15 mouse cellular contexts compared by ENCODE assay signal in the genomic region with DNA sequence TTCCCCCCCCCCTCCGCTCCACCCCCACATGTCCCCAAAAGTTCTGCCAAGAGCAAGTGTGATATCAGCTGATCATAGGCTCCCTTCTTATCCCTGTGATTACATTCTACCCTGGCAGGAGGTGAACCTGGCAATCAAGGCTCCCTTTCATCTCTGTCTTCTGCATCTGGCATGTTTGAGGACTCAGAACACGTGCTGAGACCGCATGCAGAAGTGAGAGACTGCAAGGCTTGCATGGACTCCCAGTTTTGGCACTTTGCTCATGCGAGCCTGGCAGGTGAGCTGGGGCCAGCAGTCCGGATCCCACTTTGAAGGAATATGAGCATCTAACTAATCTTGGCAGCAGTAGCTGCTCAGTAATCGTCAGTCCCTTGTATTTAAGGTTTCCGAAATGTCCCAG. TPM values are rescaled to one million over a fixed set of nuclear protein-coding genes. Genes with fewer than 3 reads are reported as not detected.
A peak's percentile ranks its signal among the peaks of the same experiment; 100 is the strongest.
DNase-seq lines count a peak whose midpoint lies in the region; ATAC-seq lines count a peak whose summit lies in the region.
"Had no signal": no experiment of that assay in that cellular context is flagged by ENCODE, and none has a peak within 500 bp of the region (broad histone marks: within the 10 kb centered on the region; RNA-seq: fewer than 3 reads in every experiment).

No protein-coding gene starts in this region.

- peaks cover 52% of the 10 kb centered on the region for H3K4me1 ChIP-seq in hindbrain, embryonic 13.5 days (replicated peaks)
- H3K4me1 ChIP-seq: limb, embryonic 15.5 days had no signal

- H3K4me2 ChIP-seq in hindbrain, embryonic 13.5 days: no peak overlapping the region
- H3K4me2 ChIP-seq: limb, embryonic 15.5 days had no signal

- no peak overlapping the region for H3K9ac ChIP-seq in hindbrain, embryonic 13.5 days
- H3K9ac ChIP-seq: limb, embryonic 15.5 days had no signal

- H3K27ac ChIP-seq in hindbrain, embryonic 13.5 days: 0 out of 2 replicates have a peak overlapping the region, but pooled peaks have one; percentile 44
- H3K27ac ChIP-seq: limb, embryonic 15.5 days had no signal

- DNase-seq in cerebellum, postnatal 36 days: no peak
- peak; percentile 42 for DNase-seq in left cerebral cortex, postnatal 4 days
- no peak for DNase-seq in left cerebral cortex, adult 18-20 months (ENCODE audit: low spot score in 2 of 2)
- peak; percentile 19 to 25 for DNase-seq in cerebellum, postnatal 25 days
- no peak for DNase-seq in heart, adult 18-20 months
- no peak for DNase-seq in heart, postnatal 36 days
- DNase-seq: adrenal gland, adult 8-10 months; lung, adult 18-20 months; lung, postnatal 36 days; midbrain, embryonic 14.5 days; retina, postnatal 1 day had no signal

- H3K4me3 ChIP-seq in hindbrain, embryonic 13.5 days: no peak overlapping the region
- H3K4me3 ChIP-seq: limb, embryonic 15.5 days had no signal

- WGBS in hindbrain, embryonic 13.5 days: 72% methylated on average over 7 of the region's 7 CpGs

- no peaks in the 10 kb centered on the region for H3K9me3 ChIP-seq in hindbrain, embryonic 13.5 days
- H3K9me3 ChIP-seq: limb, embryonic 15.5 days had no signal

- no peaks in the 10 kb centered on the region for H3K36me3 ChIP-seq in hindbrain, embryonic 13.5 days
- H3K36me3 ChIP-seq: limb, embryonic 15.5 days had no signal

- intact Hi-C loops in left cerebral cortex, postnatal 4 days (cut with DNase I): no loop called here
- intact Hi-C loops in heart, postnatal 36 days (cut with DNase I): no loop called here

- 0 out of 2 replicates have a peak, but pooled peaks have one; percentile 13 for ATAC-seq in cerebellum, adult (ENCODE audit: insufficient number of reproducible peaks, low FRiP score, low TSS enrichment)
- no peak for ATAC-seq in hindbrain, embryonic 13.5 days (ENCODE audit: low FRiP score)
- ATAC-seq: intestine, embryonic 16.5 days had no signal

- no peaks in the 10 kb centered on the region for H3K27me3 ChIP-seq in hindbrain, embryonic 13.5 days
- H3K27me3 ChIP-seq: limb, embryonic 15.5 days had no signal

RNA-seq across cellular contexts. Expression of gene Frmd4b, which starts 39.1 kb away (rescaled TPM):
- 10 to 100 TPM; 31.9 to 33.9 TPM for total RNA-seq in left cerebral cortex, postnatal 4 days (2021)
- 10 to 100 TPM; 14.9 to 15.1 TPM for total RNA-seq in left cerebral cortex, adult 18-20 months (2021)
- 31.4 and 31.7 TPM in 2 replicates for polyA plus RNA-seq in hindbrain, embryonic 13.5 days (2015; fragmentation: Nextera tagmentation; extraction: Ambion mirVana)
- total RNA-seq in heart, adult 18-20 months (2021): 10 to 100 TPM; 11.7 to 15.8 TPM
- total RNA-seq in heart, postnatal 36 days (2021): 10 to 100 TPM; 16.2 to 19.7 TPM

Comparison
In these comparisons a context has a peak if more than half of its experiments do, and no peak if none do; other contexts are left out.
1. DNase-seq: peak in left cerebral cortex, postnatal 4 days (single experiment) and cerebellum, postnatal 25 days (2 of 2); none in cerebellum, postnatal 36 days (0 of 2), left cerebral cortex, adult 18-20 months (0 of 2), heart, adult 18-20 months (0 of 2) and heart, postnatal 36 days (0 of 2).